Mouse (Mus musculus): ENCODE results near the gene Mical2. TPM values are rescaled to one million over a fixed set of nuclear protein-coding genes. Genes with fewer than 3 reads are reported as not detected.

Gene Mical2
- total and polyA plus RNA-seq, 3 experiments: not detected

DNA sequence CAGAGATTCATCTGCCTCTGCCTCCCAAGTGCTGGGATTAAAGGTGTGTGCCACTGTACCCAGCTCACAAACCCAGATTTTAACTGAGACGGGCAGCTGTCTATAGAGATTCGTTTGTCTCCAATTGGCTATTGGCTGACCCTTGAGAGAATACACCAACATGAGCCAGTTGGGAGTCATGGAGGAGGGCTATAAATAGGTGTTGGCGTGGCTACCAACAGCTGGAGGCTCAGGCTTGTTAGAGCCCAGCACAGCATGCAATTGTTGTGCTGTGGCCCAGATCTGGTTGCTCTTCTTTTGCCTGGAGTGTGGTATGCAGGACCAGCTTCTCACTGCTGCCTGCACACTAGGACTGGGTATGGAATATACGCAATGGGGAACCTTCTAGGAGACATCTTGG lies 8.8 kb downstream of the Mical2 start:
- no peaks in the 10 kb centered on the region for H3K27me3 ChIP-seq (ENCODE audit: control insufficient read depth in 1 of 2, insufficient read depth in 2 of 2, low read length in 2 of 2)

DNA sequence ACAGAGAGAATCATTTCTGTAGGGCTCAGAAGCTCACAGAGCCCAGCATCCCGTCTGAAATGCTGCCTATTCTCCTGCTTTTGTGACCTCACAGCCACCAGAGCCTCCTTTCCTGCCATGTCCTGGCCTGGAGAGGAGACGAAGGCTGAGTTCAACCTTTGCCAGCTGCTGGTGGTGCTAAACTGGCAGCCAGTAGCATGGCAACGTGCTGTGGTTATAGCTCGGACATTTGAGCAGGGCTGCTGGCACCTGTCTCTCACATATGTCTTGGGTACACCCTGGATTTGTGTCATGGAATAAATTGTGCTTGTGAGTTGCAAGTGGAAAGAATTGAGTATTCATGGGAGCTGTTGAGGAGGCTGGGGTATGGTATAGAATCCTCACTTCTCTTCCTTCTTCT lies 9.8 kb downstream of the Mical2 start:
- H3K36me3 ChIP-seq (ENCODE audit: control insufficient read depth in 1 of 2, insufficient read depth in 2 of 2, low read length in 2 of 2): no peaks in the 10 kb centered on the region

More for the DNA sequence above, 8.8 kb downstream of the Mical2 start:
- H3K9ac ChIP-seq (ENCODE audit: control insufficient read depth, low read depth, low read length, poor library complexity, severe bottlenecking): no peak overlapping the region
- H3K36me3 ChIP-seq (ENCODE audit: control insufficient read depth in 1 of 2, insufficient read depth in 2 of 2, low read length in 2 of 2): no peaks in the 10 kb centered on the region
- H3K4me3 ChIP-seq (ENCODE audit: control insufficient read depth in 1 of 2, insufficient read depth in 1 of 2, low read depth in 2 of 2, low read length in 2 of 2): no peak overlapping the region
- H3K79me2 ChIP-seq (ENCODE audit: control insufficient read depth, insufficient read depth, low read length, poor library complexity): no peaks in the 10 kb centered on the region
- H3K9me3 ChIP-seq (replicated peaks; ENCODE audit: insufficient read depth, low read length): no peaks in the 10 kb centered on the region
- H3K27ac ChIP-seq (ENCODE audit: control insufficient read depth, low read depth, low read length): no peak overlapping the region
- no peaks in the 10 kb centered on the region for H3K4me1 ChIP-seq (ENCODE audit: control insufficient read depth in 1 of 2, insufficient read depth in 2 of 2, low read length in 2 of 2)
- no peak for DNase-seq (ENCODE audit: low read depth, low spot score)
- TF ChIP-seq USF2 (IDR thresholded peaks at IDR 0.05; ENCODE audit: borderline replicate concordance in 1 of 2, insufficient read depth in 1 of 2, low read depth in 1 of 2, low read length in 2 of 2) (no peak), CHD2 (IDR thresholded peaks at IDR 0.05; ENCODE audit: low read length) (no peak), ZC3H11A (IDR thresholded peaks at IDR 0.05; ENCODE audit: low read depth, low read length) (no peak), MYC (IDR thresholded peaks at IDR 0.05; ENCODE audit: low read depth, low read length) (no peak), BHLHE40 (IDR thresholded peaks at IDR 0.05; ENCODE audit: borderline replicate concordance, low read depth, low read length) (no peak), RAD21 (IDR thresholded peaks at IDR 0.05; ENCODE audit: low read depth, low read length) (no peak), CTCF (IDR thresholded peaks at IDR 0.05 in 2 of 3, conservative IDR thresholded peaks at IDR 0.05 in 1 of 3; ENCODE audit: control insufficient read depth in 1 of 3, insufficient read depth in 1 of 3, low read depth in 2 of 3, low read length in 3 of 3, poor library complexity in 1 of 3, severe bottlenecking in 1 of 3) (no peak), MYB (IDR thresholded peaks at IDR 0.05; ENCODE audit: low read depth, low read length) (no peak), KAT2A (conservative IDR thresholded peaks at IDR 0.05; ENCODE audit: low read depth, low read length) (no peak)

More for the DNA sequence above, 9.8 kb downstream of the Mical2 start:
- Histone ChIP-seq H3K4me3 (ENCODE audit: control insufficient read depth in 1 of 2, insufficient read depth in 1 of 2, low read depth in 2 of 2, low read length in 2 of 2) (no peak overlapping the region), H3K27ac (ENCODE audit: control insufficient read depth, low read depth, low read length) (no peak overlapping the region), H3K9me3 (replicated peaks; ENCODE audit: insufficient read depth, low read length) (no peaks in the 10 kb centered on the region), H3K4me1 (ENCODE audit: control insufficient read depth in 1 of 2, insufficient read depth in 2 of 2, low read length in 2 of 2) (no peaks in the 10 kb centered on the region), H3K9ac (ENCODE audit: control insufficient read depth, low read depth, low read length, poor library complexity, severe bottlenecking) (no peak overlapping the region), H3K27me3 (ENCODE audit: control insufficient read depth in 1 of 2, insufficient read depth in 2 of 2, low read length in 2 of 2) (no peaks in the 10 kb centered on the region), H3K79me2 (ENCODE audit: control insufficient read depth, insufficient read depth, low read length, poor library complexity) (no peaks in the 10 kb centered on the region)
- DNase-seq (ENCODE audit: low read depth, low spot score): no peak
- TF ChIP-seq CTCF (IDR thresholded peaks at IDR 0.05 in 2 of 3, conservative IDR thresholded peaks at IDR 0.05 in 1 of 3; ENCODE audit: control insufficient read depth in 1 of 3, insufficient read depth in 1 of 3, low read depth in 2 of 3, low read length in 3 of 3, poor library complexity in 1 of 3, severe bottlenecking in 1 of 3) (no peak), MYB (IDR thresholded peaks at IDR 0.05; ENCODE audit: low read depth, low read length) (no peak), SIN3A (IDR thresholded peaks at IDR 0.05; ENCODE audit: low read length) (no peak), USF1 (IDR thresholded peaks at IDR 0.05; ENCODE audit: low read depth, low read length) (no peak), TBP (IDR thresholded peaks at IDR 0.05; ENCODE audit: low read depth, low read length) (no peak), KAT2A (conservative IDR thresholded peaks at IDR 0.05; ENCODE audit: low read depth, low read length) (no peak), POLR2AphosphoS2 (IDR thresholded peaks at IDR 0.05; ENCODE audit: low read length) (no peak), POLR2A (IDR thresholded peaks at IDR 0.05; ENCODE audit: control insufficient read depth in 1 of 2, insufficient read depth in 1 of 2, low read depth in 1 of 2, low read length in 2 of 2, poor library complexity in 1 of 2) (no peak), GATA1 (IDR thresholded peaks at IDR 0.05; ENCODE audit: low read depth, low read length) (no peak), ZNF384 (IDR thresholded peaks at IDR 0.05; ENCODE audit: low read depth, low read length) (no peak), RAD21 (IDR thresholded peaks at IDR 0.05; ENCODE audit: low read depth, low read length) (no peak), UBTF (IDR thresholded peaks at IDR 0.05; ENCODE audit: borderline replicate concordance, insufficient read depth, low read depth, low read length) (no peak), ETS1 (IDR thresholded peaks at IDR 0.05; ENCODE audit: low read depth, low read length) (no peak), CHD2 (IDR thresholded peaks at IDR 0.05; ENCODE audit: low read length) (no peak), EP300 (IDR thresholded peaks at IDR 0.05; ENCODE audit: low read depth in 1 of 2, low read length in 2 of 2) (no peak), NRF1 (IDR thresholded peaks at IDR 0.05; ENCODE audit: insufficient read depth, low read depth, low read length, poor library complexity, severe bottlenecking) (no peak), RCOR1 (IDR thresholded peaks at IDR 0.05; ENCODE audit: low read depth, low read length) (no peak), MAFK (IDR thresholded peaks at IDR 0.05; ENCODE audit: borderline replicate concordance, low read depth, low read length) (no peak), JUND (IDR thresholded peaks at IDR 0.05; ENCODE audit: low read depth, low read length) (no peak)
